Mouse (Mus musculus) E14TG2a.4 (cell line): Measurements from ENCODE around the gene Nek8.

Source experiments
- CTCF ChIP-seq: conservative IDR thresholded peaks from 2 replicates; pipeline ENCODE4 v1.5.1; 2014; ENCODE audit warnings: low read length
- POU5F1 ChIP-seq: IDR thresholded peaks from 2 replicates; pipeline ENCODE4 v1.6.1; 2014; ENCODE audit warnings: low read length, borderline replicate concordance

DNA sequence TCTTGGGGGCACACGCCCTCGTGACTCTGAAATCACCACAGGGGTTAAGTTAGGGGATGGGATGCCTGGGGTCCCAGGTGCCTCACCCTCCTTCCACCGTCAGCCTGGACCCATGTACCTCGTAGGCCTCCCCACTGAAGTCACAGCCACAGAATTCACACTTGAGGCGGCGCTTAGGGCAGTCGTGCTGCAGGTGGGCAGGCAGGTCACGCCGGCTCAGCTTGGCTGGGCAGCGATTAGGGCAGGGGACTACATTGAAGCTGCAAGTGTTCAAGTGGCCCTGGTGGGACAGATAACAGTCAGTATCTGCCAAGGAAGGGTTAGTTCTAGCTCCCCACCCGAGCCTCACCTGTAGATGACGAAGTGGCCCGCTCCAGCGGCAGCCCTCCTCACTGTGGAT is 15.3 kb downstream of the Nek8 start:
- no peak for TF ChIP-seq CTCF
- no peak for TF ChIP-seq POU5F1
